Mouse (Mus musculus) heart, postnatal 0 days (tissue): ENCODE measurements around the gene Fam83g. TPM values are rescaled to one million over a fixed set of nuclear protein-coding genes. Genes with fewer than 3 reads are reported as not detected.

Source experiments
- ATAC-seq: fragments of 200-750 bp; cut with Nextera tagmentation; 2 replicates; pipeline ENCODE4 v1.8.0; 2017; ENCODE audit warnings: low read depth, moderate number of reproducible peaks, moderate library complexity; ENCODE audit not compliant: insufficient read depth
- DNase-seq: peaks from one replicate; pipeline ENCODE4 v3.0.0-alpha.2; 2016; ENCODE audit warnings: low spot score
- H3K27ac ChIP-seq: fragments of 300-500 bp; sonication (generic); 2 replicates; pipeline ENCODE4 v1.5.1; 2014; ENCODE audit warnings: low read depth, mild to moderate bottlenecking
- H3K27me3 ChIP-seq: fragments of 300-500 bp; sonication (generic); 2 replicates; pipeline ENCODE4 v1.6.1; 2014; ENCODE audit warnings: low read length, mixed read lengths; ENCODE audit not compliant: control insufficient read depth, insufficient read depth
- H3K36me3 ChIP-seq: fragments of 300-500 bp; sonication (generic); replicated peaks from 2 replicates; pipeline ENCODE4 v1.6.1; 2014; ENCODE audit warnings: low read length, mixed read lengths; ENCODE audit not compliant: control insufficient read depth, insufficient read depth
- H3K4me1 ChIP-seq: fragments of 300-500 bp; sonication (generic); 2 replicates; pipeline ENCODE4 v1.6.1; 2014; ENCODE audit warnings: antibody characterized with exemption; ENCODE audit not compliant: control insufficient read depth, insufficient read depth
- H3K4me2 ChIP-seq: fragments of 300-500 bp; sonication (generic); 2 replicates; pipeline ENCODE4 v1.6.1; 2014; ENCODE audit warnings: low read depth, mild to moderate bottlenecking, low read length, moderate library complexity
- H3K4me3 ChIP-seq: fragments of 300-500 bp; sonication (generic); 2 replicates; pipeline ENCODE4 v1.5.1; 2014; ENCODE audit warnings: low read depth, low read length
- H3K9ac ChIP-seq: fragments of 300-500 bp; sonication (generic); replicated peaks from 2 replicates; pipeline ENCODE4 v1.6.1; 2014; ENCODE audit warnings: low read depth, low read length, mixed read lengths
- H3K9me3 ChIP-seq: fragments of 300-500 bp; sonication (generic); replicated peaks from 2 replicates; pipeline ENCODE4 v1.6.1; 2016; ENCODE audit warnings: low read length; ENCODE audit not compliant: control insufficient read depth
- CTCF ChIP-seq: IDR thresholded peaks from 2 replicates; pipeline ENCODE4 v1.5.1; 2016; ENCODE audit warnings: antibody characterized with exemption, control low read depth, low read depth
- EP300 ChIP-seq: IDR thresholded peaks from 2 replicates; pipeline ENCODE4 v1.6.1; 2016; ENCODE audit warnings: antibody characterized with exemption, low read depth
- WGBS: fragments of 180-500 bp; shearing (Covaris S2); extraction: QIAGEN DNeasy Blood & Tissue Kit; methylation state at CpG from one replicate; pipeline ENCODE4 v1.1.7; 2014; 5-methylcytosine and 5-hydroxymethylcytosine counted together
- polyA plus RNA-seq: library from polyadenylated mRNA; unstranded; fragments of >200 nt; fragmentation: Nextera tagmentation; extraction: Ambion mirVana; gene quantifications from 2 replicates; pipeline ENCODE4 v1.2.1, GENCODE M21; 2015
- total RNA-seq: library from RNA; depleted of rRNA; stranded (reverse); fragments of >200 nt; gene quantifications from 2 replicates; pipeline ENCODE4 v1.2.3, GENCODE M21; 2014; ENCODE audit warnings: low replicate concordance

Fam83g gene
- total and polyA plus RNA-seq, 2 experiments from 2014 or later = 0.15 to 2.6 TPM

DNA sequence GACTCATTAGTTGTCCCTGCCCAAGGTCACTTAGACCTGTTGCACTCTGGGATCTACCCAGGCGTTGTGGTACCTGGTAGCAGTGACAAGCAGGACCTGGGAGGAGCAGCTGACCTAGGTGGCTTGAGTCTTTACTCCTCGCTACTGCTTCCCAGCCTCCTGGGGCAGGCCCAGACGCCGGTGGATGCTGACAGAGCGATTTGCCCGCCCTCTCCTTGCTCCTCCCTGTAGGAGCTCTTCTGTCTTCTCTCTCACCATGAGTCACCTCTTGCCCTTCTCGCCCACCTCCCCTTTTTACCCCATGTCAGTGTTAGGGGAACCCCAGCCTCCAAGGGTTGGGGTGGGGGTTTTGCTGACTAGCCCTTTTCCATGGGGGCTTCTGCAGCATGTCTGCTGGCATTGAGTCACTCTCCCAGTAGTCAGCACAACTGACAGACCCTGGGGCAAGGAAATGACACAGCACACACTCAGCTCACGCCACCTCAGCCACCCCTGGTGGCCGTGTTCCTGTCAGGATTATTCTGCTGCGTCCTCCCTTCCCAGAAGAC lies 3.1 kb downstream of the Fam83g start:
- no peaks in the 10 kb centered on the region for H3K36me3 ChIP-seq
- 69% methylated on average over 10 of the region's 10 CpGs for WGBS
- H3K4me2 ChIP-seq = no peak overlapping the region
- peaks cover 21% of the 10 kb centered on the region for H3K4me1 ChIP-seq
- TF ChIP-seq CTCF (no peak), EP300 (no peak)
- no peaks in the 10 kb centered on the region for H3K9me3 ChIP-seq
- DNase-seq = no peak
- no peak overlapping the region for H3K27ac ChIP-seq
- no peak for ATAC-seq
- no peak overlapping the region for H3K9ac ChIP-seq
- H3K27me3 ChIP-seq = peaks cover 23% of the 10 kb centered on the region
- no peak overlapping the region for H3K4me3 ChIP-seq

GRCm38 (mm10) chr11:61687595-61687994 lies 3.7 kb downstream of the Fam83g start:
- Histone ChIP-seq H3K27ac (no peak overlapping the region), H3K27me3 (peaks cover 23% of the 10 kb centered on the region), H3K4me2 (no peak overlapping the region), H3K36me3 (no peaks in the 10 kb centered on the region), H3K4me1 (peaks cover 21% of the 10 kb centered on the region), H3K9ac (no peak overlapping the region), H3K9me3 (no peaks in the 10 kb centered on the region), H3K4me3 (no peak overlapping the region)
- 69% methylated on average over 2 of the region's 2 CpGs for WGBS
- DNase-seq (no peak), ATAC-seq (no peak)
- TF ChIP-seq EP300 = no peak
- TF ChIP-seq CTCF = no peak

DNA sequence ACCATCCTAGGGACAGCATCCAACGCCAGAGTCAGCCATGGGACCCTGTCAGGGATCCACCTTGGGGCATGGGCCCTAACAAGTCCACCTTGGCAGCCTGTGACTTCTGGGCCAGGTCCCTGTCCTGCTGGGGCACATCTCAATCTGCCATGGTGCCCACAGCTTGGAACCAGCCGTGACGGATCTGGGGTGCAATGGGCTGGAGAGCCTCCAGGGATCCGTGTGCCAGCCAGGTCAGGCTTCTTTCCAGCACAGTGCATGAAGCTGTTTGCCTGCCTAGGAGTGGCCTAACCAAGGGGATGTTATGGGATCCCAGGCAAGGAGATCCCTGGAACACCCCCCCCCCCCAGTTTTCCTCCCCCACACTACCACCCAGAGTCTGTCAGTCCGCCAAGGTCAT lies 9.1 kb downstream of the Fam83g start:
- Histone ChIP-seq H3K27ac (no peak overlapping the region), H3K36me3 (no peaks in the 10 kb centered on the region), H3K4me2 (no peak overlapping the region), H3K9me3 (no peaks in the 10 kb centered on the region), H3K4me3 (no peak overlapping the region), H3K9ac (no peak overlapping the region), H3K27me3 (no peaks in the 10 kb centered on the region), H3K4me1 (0 out of 2 replicates have a peak, but pooled peaks cover 6% of the 10 kb centered on the region)
- TF ChIP-seq CTCF = no peak
- no peak for TF ChIP-seq EP300
- ATAC-seq (no peak), DNase-seq (no peak)
- WGBS = 92% methylated on average over 5 of the region's 5 CpGs

- no peak for ATAC-seq
- no peak for DNase-seq
- no peaks in the 10 kb centered on the region for H3K4me1 ChIP-seq
- no peak overlapping the region for H3K4me3 ChIP-seq
- H3K9ac ChIP-seq = no peak overlapping the region
- H3K27me3 ChIP-seq = no peaks in the 10 kb centered on the region
- no peaks in the 10 kb centered on the region for H3K9me3 ChIP-seq
- H3K4me2 ChIP-seq = no peak overlapping the region
- H3K27ac ChIP-seq = no peak overlapping the region
- H3K36me3 ChIP-seq = no peaks in the 10 kb centered on the region
- TF ChIP-seq CTCF (no peak), EP300 (no peak)
Measured at GRCm38 (mm10) chr11:61698852-61699251, 15.0 kb downstream of the Fam83g start.

- WGBS = 83% methylated on average over 5 of the region's 5 CpGs
- DNase-seq (no peak), ATAC-seq (no peak)
- no peak overlapping the region for H3K4me3 ChIP-seq
- no peak overlapping the region for H3K27ac ChIP-seq
- no peaks in the 10 kb centered on the region for H3K4me1 ChIP-seq
- H3K9ac ChIP-seq = no peak overlapping the region
- H3K4me2 ChIP-seq = no peak overlapping the region
- no peaks in the 10 kb centered on the region for H3K27me3 ChIP-seq
- no peaks in the 10 kb centered on the region for H3K9me3 ChIP-seq
- TF ChIP-seq EP300 (no peak), CTCF (no peak)
- H3K36me3 ChIP-seq = no peaks in the 10 kb centered on the region
Measured at GRCm38 (mm10) chr11:61699460-61699859, 15.6 kb downstream of the Fam83g start.

DNA sequence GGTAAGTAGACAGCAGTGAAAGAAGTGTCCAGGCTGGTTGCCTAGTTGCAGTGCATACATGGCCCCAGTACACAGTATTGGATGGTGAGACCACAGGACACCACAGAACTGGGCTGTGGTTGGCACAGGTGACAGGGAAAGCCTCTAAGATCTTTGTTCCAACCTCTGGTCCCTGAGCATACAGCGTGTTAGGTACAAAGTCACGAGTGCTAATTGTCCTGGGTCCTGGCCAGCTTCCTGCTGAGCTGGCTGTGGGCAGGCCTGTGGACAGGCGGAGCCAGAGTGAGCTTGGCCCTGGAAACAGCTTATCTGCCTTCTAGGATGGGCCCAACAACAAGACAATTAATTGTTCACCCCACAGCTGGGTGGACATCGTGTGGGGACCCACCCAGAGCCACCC lies 16.0 kb downstream of the Fam83g start:
- no peaks in the 10 kb centered on the region for H3K4me1 ChIP-seq
- H3K27ac ChIP-seq = no peak overlapping the region
- no peak overlapping the region for H3K4me3 ChIP-seq
- 36% methylated on average over 4 of the region's 4 CpGs for WGBS
- ATAC-seq (no peak; the same call in 1 of the 2 replicates), DNase-seq (no peak)
- H3K4me2 ChIP-seq = no peak overlapping the region
- H3K36me3 ChIP-seq = no peaks in the 10 kb centered on the region
- H3K9me3 ChIP-seq = no peaks in the 10 kb centered on the region
- H3K27me3 ChIP-seq = no peaks in the 10 kb centered on the region
- TF ChIP-seq EP300 = no peak
- no peak for TF ChIP-seq CTCF
- no peak overlapping the region for H3K9ac ChIP-seq
